Mouse (Mus musculus) neural tube, embryonic 14.5 days (tissue): ENCODE measurements around the gene Klk11. TPM values are rescaled to one million over a fixed set of nuclear protein-coding genes. Genes with fewer than 3 reads are reported as not detected.

Experiments
- ATAC-seq: fragments of 200-750 bp; cut with Nextera tagmentation; 2 replicates; pipeline ENCODE4 v1.8.0; 2017; ENCODE audit warnings: low read depth, mild to moderate bottlenecking, moderate TSS enrichment, moderate library complexity
- H3K27ac ChIP-seq: fragments of 300-500 bp; sonication (generic); 2 replicates; pipeline ENCODE4 v1.5.1; 2014; ENCODE audit warnings: low read depth, mild to moderate bottlenecking, control low read depth, low read length, moderate library complexity, mixed read lengths
- H3K27me3 ChIP-seq: fragments of 300-500 bp; sonication (generic); 2 replicates; pipeline ENCODE4 v1.6.1; 2014; ENCODE audit warnings: low read length; ENCODE audit not compliant: control insufficient read depth, insufficient read depth
- H3K36me3 ChIP-seq: fragments of 300-500 bp; sonication (generic); 2 replicates; pipeline ENCODE4 v1.6.1; 2014; ENCODE audit warnings: low read length, mixed read lengths; ENCODE audit not compliant: control insufficient read depth, insufficient read depth
- H3K4me1 ChIP-seq: fragments of 300-500 bp; sonication (generic); 2 replicates; pipeline ENCODE4 v1.6.1; 2014; ENCODE audit warnings: low read length; ENCODE audit not compliant: control insufficient read depth, insufficient read depth
- H3K4me2 ChIP-seq: fragments of 300-500 bp; sonication (generic); 2 replicates; pipeline ENCODE4 v1.6.1; 2014; ENCODE audit warnings: mild to moderate bottlenecking, low read depth, low read length, control low read depth
- H3K4me3 ChIP-seq: fragments of 300-500 bp; sonication (generic); 2 replicates; pipeline ENCODE4 v1.5.1; 2014; ENCODE audit warnings: low read depth, low read length, control low read depth, mixed read lengths
- H3K9ac ChIP-seq: fragments of 300-500 bp; sonication (generic); replicated peaks from 2 replicates; pipeline ENCODE4 v1.6.1; 2014; ENCODE audit warnings: low read depth, mild to moderate bottlenecking, control low read depth, low read length, mixed read lengths
- H3K9me3 ChIP-seq: fragments of 300-500 bp; sonication (generic); 2 replicates; pipeline ENCODE4 v1.6.1; 2016; ENCODE audit warnings: low read length; ENCODE audit not compliant: control insufficient read depth
- WGBS: fragments of 180-500 bp; shearing (Covaris S2); extraction: QIAGEN DNeasy Blood & Tissue Kit; methylation state at CpG from one replicate; pipeline ENCODE4 v1.1.7; 2014; 5-methylcytosine and 5-hydroxymethylcytosine counted together
- polyA plus RNA-seq: library from polyadenylated mRNA; unstranded; fragments of >200 nt; fragmentation: Nextera tagmentation; extraction: Ambion mirVana; gene quantifications from 2 replicates; pipeline ENCODE4 v1.2.1, GENCODE M21; 2014

Klk11 gene
- not detected in 2 replicates for polyA plus RNA-seq

GRCm38 (mm10) chr7:43774364-43774763 lies at the start of gene Klk11:
Gene Klk11 (plus strand): TSS chr7:43774604.
- no peak for ATAC-seq
- H3K4me3 ChIP-seq, result no peak within 1 kb of the TSS
- no peaks in the 10 kb centered on the region for H3K36me3 ChIP-seq
- no peaks in the 10 kb centered on the region for H3K9me3 ChIP-seq
- 97% methylated on average over 5 of the region's 5 CpGs for WGBS
- no peaks in the 10 kb centered on the region for H3K4me1 ChIP-seq
- no peak within 1 kb of the TSS for H3K9ac ChIP-seq
- H3K27me3 ChIP-seq, result no peaks in the 10 kb centered on the region
- no peak within 1 kb of the TSS for H3K4me2 ChIP-seq
- no peak within 1 kb of the TSS for H3K27ac ChIP-seq

GRCm38 (mm10) chr7:43747788-43748187 lies 26.6 kb upstream of the Klk11 start:
- Histone ChIP-seq H3K9me3 (no peaks in the 10 kb centered on the region), H3K9ac (no peak overlapping the region), H3K27ac (no peak overlapping the region), H3K36me3 (no peaks in the 10 kb centered on the region), H3K4me3 (no peak overlapping the region), H3K4me2 (no peak overlapping the region), H3K4me1 (no peaks in the 10 kb centered on the region), H3K27me3 (no peaks in the 10 kb centered on the region)
- 53% methylated on average over 1 of the region's 1 CpGs for WGBS
- ATAC-seq, result no peak

- Histone ChIP-seq H3K27me3 (no peaks in the 10 kb centered on the region), H3K4me1 (no peaks in the 10 kb centered on the region), H3K9me3 (no peaks in the 10 kb centered on the region), H3K4me3 (no peak overlapping the region), H3K9ac (no peak overlapping the region), H3K4me2 (no peak overlapping the region), H3K27ac (no peak overlapping the region), H3K36me3 (no peaks in the 10 kb centered on the region)
- WGBS, result 82% methylated on average over 2 of the region's 2 CpGs
- no peak for ATAC-seq
Measured at GRCm38 (mm10) chr7:43752806-43753205, 21.6 kb upstream of the Klk11 start.

GRCm38 (mm10) chr7:43766484-43766883 lies 7.9 kb upstream of the Klk11 start:
- no peak overlapping the region for H3K27ac ChIP-seq
- no peak overlapping the region for H3K4me2 ChIP-seq
- no peak overlapping the region for H3K4me3 ChIP-seq
- H3K36me3 ChIP-seq, result no peaks in the 10 kb centered on the region
- no peak for ATAC-seq
- WGBS, result 60% methylated on average over 8 of the region's 8 CpGs
- no peak overlapping the region for H3K9ac ChIP-seq
- H3K4me1 ChIP-seq, result no peaks in the 10 kb centered on the region
- H3K9me3 ChIP-seq, result no peaks in the 10 kb centered on the region
- no peaks in the 10 kb centered on the region for H3K27me3 ChIP-seq

GRCm38 (mm10) chr7:43768597-43768996 lies 5.8 kb upstream of the Klk11 start, which contains the start of gene Klk12:
Gene Klk12 (plus strand): TSS chr7:43768897.
- H3K4me2 ChIP-seq, result no peak within 1 kb of the TSS
- no peak within 1 kb of the TSS for H3K4me3 ChIP-seq
- no peaks in the 10 kb centered on the region for H3K27me3 ChIP-seq
- no peak within 1 kb of the TSS for H3K9ac ChIP-seq
- no peak for ATAC-seq
- no peaks in the 10 kb centered on the region for H3K9me3 ChIP-seq
- H3K4me1 ChIP-seq, result no peaks in the 10 kb centered on the region
- H3K36me3 ChIP-seq, result no peaks in the 10 kb centered on the region
- 75% methylated on average over 4 of the region's 4 CpGs for WGBS
- H3K27ac ChIP-seq, result no peak within 1 kb of the TSS

GRCm38 (mm10) chr7:43769636-43770035 lies 4.8 kb upstream of the Klk11 start:
- Histone ChIP-seq H3K9ac (no peak overlapping the region), H3K4me2 (no peak overlapping the region), H3K9me3 (no peaks in the 10 kb centered on the region), H3K36me3 (no peaks in the 10 kb centered on the region), H3K27me3 (no peaks in the 10 kb centered on the region), H3K27ac (no peak overlapping the region), H3K4me1 (no peaks in the 10 kb centered on the region), H3K4me3 (no peak overlapping the region)
- 93% methylated on average over 8 of the region's 8 CpGs for WGBS
- no peak for ATAC-seq

- Histone ChIP-seq H3K36me3 (no peaks in the 10 kb centered on the region), H3K4me3 (no peak overlapping the region), H3K4me2 (no peak overlapping the region), H3K27me3 (no peaks in the 10 kb centered on the region), H3K4me1 (no peaks in the 10 kb centered on the region), H3K27ac (no peak overlapping the region), H3K9me3 (no peaks in the 10 kb centered on the region), H3K9ac (no peak overlapping the region)
- no peak for ATAC-seq
- WGBS, result 97% methylated on average over 10 of the region's 10 CpGs
Measured at GRCm38 (mm10) chr7:43770701-43771100, 3.7 kb upstream of the Klk11 start.

GRCm38 (mm10) chr7:43771916-43772315 lies 2.5 kb upstream of the Klk11 start:
- Histone ChIP-seq H3K27me3 (no peaks in the 10 kb centered on the region), H3K4me2 (no peak overlapping the region), H3K9ac (no peak overlapping the region), H3K4me1 (no peaks in the 10 kb centered on the region), H3K36me3 (no peaks in the 10 kb centered on the region), H3K4me3 (no peak overlapping the region), H3K27ac (no peak overlapping the region), H3K9me3 (no peaks in the 10 kb centered on the region)
- no peak for ATAC-seq
- 91% methylated on average over 6 of the region's 6 CpGs for WGBS

GRCm38 (mm10) chr7:43772901-43773300 lies 1.5 kb upstream of the Klk11 start:
- no peak for ATAC-seq
- WGBS, result 77% methylated on average over 3 of the region's 3 CpGs
- no peaks in the 10 kb centered on the region for H3K36me3 ChIP-seq

GRCm38 (mm10) chr7:43774802-43775201 lies 398 bp downstream of the Klk11 start:
- 74% methylated on average over 5 of the region's 6 CpGs for WGBS
- no peaks in the 10 kb centered on the region for H3K9me3 ChIP-seq
- H3K4me2 ChIP-seq, result no peak overlapping the region
- ATAC-seq, result no peak
- no peak overlapping the region for H3K27ac ChIP-seq
- H3K27me3 ChIP-seq, result no peaks in the 10 kb centered on the region
- no peak overlapping the region for H3K9ac ChIP-seq
- H3K4me3 ChIP-seq, result no peak overlapping the region
- H3K4me1 ChIP-seq, result no peaks in the 10 kb centered on the region
- H3K36me3 ChIP-seq, result no peaks in the 10 kb centered on the region

More at GRCm38 (mm10) chr7:43772901-43773300, 1.5 kb upstream of the Klk11 start:
- no peak overlapping the region for H3K27ac ChIP-seq
- no peaks in the 10 kb centered on the region for H3K4me1 ChIP-seq
- H3K9ac ChIP-seq, result no peak overlapping the region
- H3K9me3 ChIP-seq, result no peaks in the 10 kb centered on the region
- no peaks in the 10 kb centered on the region for H3K27me3 ChIP-seq
- H3K4me3 ChIP-seq, result no peak overlapping the region
- H3K4me2 ChIP-seq, result no peak overlapping the region
